10 mouse cellular contexts compared by ENCODE assay signal in genomic region chr11:43548148-43548547, GRCm38 (mm10). TPM values are rescaled to one million over a fixed set of nuclear protein-coding genes. Genes with fewer than 3 reads are reported as not detected.
DNase-seq lines count a peak whose midpoint lies in the region; ATAC-seq lines count a peak whose summit lies in the region.
"Had no signal": no experiment of that assay in that cellular context is flagged by ENCODE, and none has a peak within 500 bp of the region (broad histone marks: within the 10 kb centered on the region; RNA-seq: fewer than 3 reads in every experiment).

No protein-coding gene starts in this region.

- no peak overlapping the region for H3K4me2 ChIP-seq in hindbrain, embryonic 14.5 days (replicated peaks)
- H3K4me2 ChIP-seq in stomach, embryonic 14.5 days (replicated peaks; ENCODE audit: low read depth, low read length), result no peak overlapping the region
- H3K4me2 ChIP-seq: embryonic facial prominence, embryonic 15.5 days had no signal

- H3K4me1 ChIP-seq in hindbrain, embryonic 14.5 days (replicated peaks; ENCODE audit: control insufficient read depth, insufficient read depth, low read length), result peaks cover 12% of the 10 kb centered on the region
- H3K4me1 ChIP-seq in stomach, embryonic 14.5 days (ENCODE audit: control insufficient read depth, insufficient read depth, low read length), result peaks cover 24% of the 10 kb centered on the region

- intact Hi-C loops in left cerebral cortex, postnatal 25 days (cut with DNase I), result no loop called here

- H3K36me3 ChIP-seq in hindbrain, embryonic 14.5 days (replicated peaks; ENCODE audit: control insufficient read depth, insufficient read depth), result no peaks in the 10 kb centered on the region
- H3K36me3 ChIP-seq in stomach, embryonic 14.5 days (ENCODE audit: control insufficient read depth, insufficient read depth, low read length), result no peaks in the 10 kb centered on the region
- H3K36me3 ChIP-seq: embryonic facial prominence, embryonic 15.5 days had no signal

- ATAC-seq in frontal cortex, adult (ENCODE audit: low TSS enrichment), result peak; percentile 66
- peak; percentile 82; the same call in 1 of the 2 replicates for ATAC-seq in hindbrain, embryonic 14.5 days (ENCODE audit: low FRiP score)
- ATAC-seq in stomach, embryonic 14.5 days (ENCODE audit: insufficient number of reproducible peaks, insufficient read depth, low FRiP score, low read depth), result peak; percentile 40

- peak; percentile 77 for DNase-seq in MN1 (ENCODE audit: low spot score)
- peak; percentile 79 for DNase-seq in cerebellum, adult 8-10 months
- DNase-seq in hindbrain, embryonic 14.5 days (ENCODE audit: low spot score), result peak; percentile 68
- DNase-seq in left cerebral cortex, postnatal 25 days (ENCODE audit: low spot score in 2 of 2), result peak; percentile 40 to 65
- peak; percentile 60 for DNase-seq in lung, postnatal 36 days
- no peak for DNase-seq in spleen, postnatal 14 days (ENCODE audit: low spot score in 2 of 2)

- H3K9me3 ChIP-seq in hindbrain, embryonic 14.5 days (ENCODE audit: control insufficient read depth, low read length), result no peaks in the 10 kb centered on the region
- H3K9me3 ChIP-seq in stomach, embryonic 14.5 days (ENCODE audit: control insufficient read depth, low read depth, low read length), result no peaks in the 10 kb centered on the region
- H3K9me3 ChIP-seq: embryonic facial prominence, embryonic 15.5 days had no signal

- H3K9ac ChIP-seq in hindbrain, embryonic 14.5 days, result no peak overlapping the region
- H3K9ac ChIP-seq in stomach, embryonic 14.5 days (replicated peaks; ENCODE audit: low read depth, low read length), result no peak overlapping the region
- H3K9ac ChIP-seq: embryonic facial prominence, embryonic 15.5 days had no signal

- peak overlapping the region; percentile 28; the same call in 1 of the 2 replicates for H3K27ac ChIP-seq in hindbrain, embryonic 14.5 days
- peak overlapping the region; percentile 68; the same call in 1 of the 2 replicates for H3K27ac ChIP-seq in stomach, embryonic 14.5 days (ENCODE audit: low read length)
- H3K27ac ChIP-seq: embryonic facial prominence, embryonic 15.5 days had no signal

- no peak overlapping the region for H3K4me3 ChIP-seq in hindbrain, embryonic 14.5 days (replicated peaks; ENCODE audit: low read length)
- H3K4me3 ChIP-seq in stomach, embryonic 14.5 days (ENCODE audit: low read depth, low read length), result no peak overlapping the region
- H3K4me3 ChIP-seq: embryonic facial prominence, embryonic 15.5 days had no signal

- no peaks in the 10 kb centered on the region for H3K27me3 ChIP-seq in hindbrain, embryonic 14.5 days (ENCODE audit: control insufficient read depth, insufficient read depth, low read length)
- H3K27me3 ChIP-seq in stomach, embryonic 14.5 days (ENCODE audit: control insufficient read depth, insufficient read depth, low read length), result no peaks in the 10 kb centered on the region
- H3K27me3 ChIP-seq: embryonic facial prominence, embryonic 15.5 days had no signal

- WGBS in hindbrain, embryonic 14.5 days, result 25% methylated on average over 7 of the region's 7 CpGs
- 24% methylated on average over 7 of the region's 7 CpGs for WGBS in stomach, embryonic 14.5 days

RNA-seq across cellular contexts. Expression of gene Ccnjl, which starts 19.6 kb away (rescaled TPM):
- polyA plus RNA-seq in hindbrain, embryonic 14.5 days (2014; fragmentation: Nextera tagmentation; extraction: Ambion mirVana), result 10.9 and 11.9 TPM in 2 replicates
- 1 to 10 TPM; 3.7 to 3.8 TPM for total RNA-seq in left cerebral cortex, postnatal 25 days (2021)
- polyA plus RNA-seq in stomach, embryonic 14.5 days (2014; fragmentation: Nextera tagmentation; extraction: Ambion mirVana), result 18.1 and 20.0 TPM in 2 replicates
- total RNA-seq: CH12.LX had no signal

RNA-seq across cellular contexts. Expression of gene 4933415A04Rik, which starts 38.7 kb away (rescaled TPM):
- polyA plus RNA-seq in hindbrain, embryonic 14.5 days (2014; fragmentation: Nextera tagmentation; extraction: Ambion mirVana), result 2.2 and 3.3 TPM in 2 replicates
- total RNA-seq in left cerebral cortex, postnatal 25 days (2021), result 1 to 10 TPM in 1 of 2 experiments, under 1 TPM in 1; 0.69 to 1.1 TPM
- polyA plus RNA-seq in stomach, embryonic 14.5 days (2014; fragmentation: Nextera tagmentation; extraction: Ambion mirVana), result 4.1 and 6.2 TPM in 2 replicates
- total RNA-seq: CH12.LX had no signal

RNA-seq across cellular contexts. Expression of gene Fabp6, which starts 53.2 kb away (rescaled TPM):
- polyA plus RNA-seq in hindbrain, embryonic 14.5 days (2014; fragmentation: Nextera tagmentation; extraction: Ambion mirVana), result not detected in 2 replicates
- total RNA-seq in left cerebral cortex, postnatal 25 days (2021), result not detected
- not detected in 2 replicates for polyA plus RNA-seq in stomach, embryonic 14.5 days (2014; fragmentation: Nextera tagmentation; extraction: Ambion mirVana)
- total RNA-seq: CH12.LX had no signal

Comparison
In these comparisons a context has a peak if more than half of its experiments do, and no peak if none do; other contexts are left out.
1. DNase-seq: peak in MN1 (single experiment), cerebellum, adult 8-10 months (single experiment), hindbrain, embryonic 14.5 days (single experiment), left cerebral cortex, postnatal 25 days (2 of 2) and lung, postnatal 36 days (single experiment); none in spleen, postnatal 14 days (0 of 2).
2. Peak in every context shown above with its lines, with median percentiles within 50 percentile points of each other: ATAC-seq.